Mouse (Mus musculus) bone marrow, adult 2 months (tissue): Measurements from ENCODE around the gene Hes7. TPM values are rescaled to one million over a fixed set of nuclear protein-coding genes. Genes with fewer than 3 reads are reported as not detected.

Source experiments
- H3K27ac ChIP-seq: fragments of 200-500 bp; 2 replicates; pipeline ENCODE4 v1.5.1; 2012; ENCODE audit warnings: low read depth, mild to moderate bottlenecking, control low read depth, inconsistent platforms, low read length; ENCODE audit not compliant: control insufficient read depth, poor library complexity, insufficient read depth
- H3K4me1 ChIP-seq: fragments of 200-500 bp; 2 replicates; pipeline ENCODE4 v1.6.1; 2011; ENCODE audit warnings: low read length; ENCODE audit not compliant: control insufficient read depth, insufficient read depth
- H3K4me3 ChIP-seq: fragments of 200-500 bp; replicated peaks from 2 replicates; pipeline ENCODE3; 2011; ENCODE audit warnings: mild to moderate bottlenecking, low read depth, low read length, control low read depth; ENCODE audit not compliant: control insufficient read depth
- CTCF ChIP-seq: fragments of 200-500 bp; IDR thresholded peaks from 2 replicates; pipeline ENCODE4 v1.5.1; 2011; ENCODE audit warnings: low read length, control low read depth; ENCODE audit not compliant: control insufficient read depth, insufficient read depth
- POLR2A ChIP-seq: fragments of 200-500 bp; IDR thresholded peaks from 2 replicates; pipeline ENCODE4 v1.6.1; 2011; ENCODE audit warnings: low read depth, mild to moderate bottlenecking, control low read depth, low read length, borderline replicate concordance; ENCODE audit not compliant: control insufficient read depth
- WGBS: fragments of 180-500 bp; shearing (Covaris S2); methylation state at CpG from one replicate; pipeline ENCODE4 v1.1.7; 2018; 5-methylcytosine and 5-hydroxymethylcytosine counted together
- polyA plus RNA-seq: library from polyadenylated mRNA; stranded (reverse); fragments of >200 nt; gene quantifications from 2 replicates; pipeline ENCODE4 v1.2.4, GENCODE M21; 2011; ENCODE audit warnings: low replicate concordance; ENCODE audit not compliant: missing spikeins, insufficient read depth, insufficient read length

Gene Hes7
- polyA plus RNA-seq, 1 experiment: 1.1 TPM

DNA sequence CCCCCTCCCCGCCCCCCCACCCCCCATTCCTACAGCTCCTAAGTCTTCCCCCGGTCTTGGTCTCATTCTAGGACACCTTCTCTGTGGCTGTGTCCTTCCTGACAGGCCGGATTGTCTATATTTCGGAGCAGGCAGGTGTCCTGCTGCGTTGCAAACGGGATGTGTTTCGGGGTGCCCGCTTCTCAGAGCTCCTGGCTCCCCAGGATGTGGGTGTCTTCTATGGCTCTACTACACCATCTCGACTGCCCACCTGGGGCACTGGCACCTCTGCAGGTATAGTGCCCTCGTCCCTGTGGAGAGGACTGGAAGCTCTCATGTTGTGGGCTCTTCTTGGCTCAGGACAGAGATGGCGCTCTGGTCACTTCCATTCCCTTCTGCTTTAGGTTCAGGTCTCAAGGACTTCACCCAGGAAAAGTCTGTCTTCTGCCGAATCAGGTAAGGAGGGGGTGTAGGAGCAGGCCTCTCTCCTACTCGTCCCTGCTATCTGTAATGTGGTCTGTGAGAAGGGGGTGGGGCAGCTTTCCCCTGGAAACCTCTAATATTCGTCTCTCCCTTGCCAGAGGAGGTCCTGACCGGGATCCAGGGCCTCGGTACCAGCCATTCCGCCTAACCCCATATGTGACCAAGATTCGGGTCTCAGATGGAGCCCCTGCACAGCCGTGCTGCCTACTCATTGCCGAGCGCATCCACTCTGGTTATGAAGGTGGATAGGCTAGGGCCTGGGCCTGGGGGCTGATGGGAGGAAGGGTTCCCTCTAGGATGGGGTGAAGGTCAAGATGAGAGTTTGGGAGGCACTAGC is 18.4 kb upstream of the Hes7 start:
- no peak for TF ChIP-seq POLR2A
- no peak for TF ChIP-seq CTCF
- 88% methylated on average over 21 of the region's 21 CpGs for WGBS
- Histone ChIP-seq H3K4me1 (peaks cover 13% of the 10 kb centered on the region; the same call in 1 of the 2 replicates), H3K27ac (no peak overlapping the region), H3K4me3 (no peak overlapping the region)

GRCm38 (mm10) chr11:69102403-69102725 is 17.8 kb upstream of the Hes7 start:
- Histone ChIP-seq H3K4me3 (no peak overlapping the region), H3K4me1 (peaks cover 13% of the 10 kb centered on the region; the same call in 1 of the 2 replicates), H3K27ac (no peak overlapping the region)
- no peak for TF ChIP-seq CTCF
- no peak for TF ChIP-seq POLR2A
- WGBS: 92% methylated on average over 7 of the region's 7 CpGs

DNA sequence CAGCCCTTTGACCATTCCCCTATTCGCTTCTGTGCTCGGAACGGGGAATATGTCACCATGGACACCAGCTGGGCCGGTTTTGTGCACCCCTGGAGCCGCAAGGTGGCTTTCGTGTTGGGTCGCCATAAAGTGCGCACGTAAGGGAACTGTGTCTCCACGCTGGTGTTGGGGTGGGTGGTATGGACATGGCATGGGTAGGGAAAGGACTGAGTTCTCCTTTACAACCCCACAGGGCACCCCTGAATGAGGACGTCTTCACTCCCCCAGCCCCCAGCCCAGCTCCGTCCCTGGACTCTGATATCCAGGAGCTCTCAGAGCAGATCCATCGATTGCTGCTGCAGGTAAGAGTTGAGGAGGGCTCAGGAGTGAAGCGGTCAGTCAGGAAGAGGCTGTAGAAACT is 17.1 kb upstream of the Hes7 start:
- 94% methylated on average over 14 of the region's 14 CpGs for WGBS
- Histone ChIP-seq H3K4me3 (no peak overlapping the region), H3K4me1 (peaks cover 7% of the 10 kb centered on the region; the same call in 1 of the 2 replicates), H3K27ac (no peak overlapping the region)
- TF ChIP-seq CTCF: no peak
- TF ChIP-seq POLR2A: no peak

- Histone ChIP-seq H3K4me1 (peaks cover 2% of the 10 kb centered on the region; the same call in 1 of the 2 replicates), H3K27ac (no peak overlapping the region), H3K4me3 (no peak overlapping the region)
- WGBS: 91% methylated on average over 15 of the region's 15 CpGs
- TF ChIP-seq CTCF (no peak), POLR2A (no peak)
Observed at GRCm38 (mm10) chr11:69103531-69104435, 16.4 kb upstream of the Hes7 start.

DNA sequence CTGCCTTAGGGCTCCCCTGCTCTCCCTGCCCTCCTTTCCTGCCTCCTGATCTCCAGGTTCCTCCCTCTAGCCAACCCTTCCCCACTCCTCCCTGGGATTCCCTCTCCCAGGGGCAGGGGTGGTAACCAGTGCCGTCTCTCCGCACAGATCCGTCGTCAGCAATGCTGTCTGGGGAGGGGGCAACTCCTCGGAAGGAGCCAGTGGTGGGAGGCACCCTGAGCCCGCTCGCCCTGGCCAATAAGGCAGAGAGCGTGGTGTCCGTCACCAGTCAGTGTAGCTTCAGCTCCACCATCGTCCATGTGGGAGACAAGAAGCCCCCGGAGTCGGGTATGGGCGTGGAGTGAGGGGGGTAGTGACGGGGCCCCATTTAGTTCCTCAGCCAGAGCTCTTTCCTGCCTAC is 15.7 kb upstream of the Hes7 start:
- WGBS: 87% methylated on average over 14 of the region's 14 CpGs
- H3K4me1 ChIP-seq: peaks cover 2% of the 10 kb centered on the region; the same call in 1 of the 2 replicates
- TF ChIP-seq POLR2A (no peak), CTCF (no peak)
- no peak overlapping the region for H3K27ac ChIP-seq
- H3K4me3 ChIP-seq: no peak overlapping the region

DNA sequence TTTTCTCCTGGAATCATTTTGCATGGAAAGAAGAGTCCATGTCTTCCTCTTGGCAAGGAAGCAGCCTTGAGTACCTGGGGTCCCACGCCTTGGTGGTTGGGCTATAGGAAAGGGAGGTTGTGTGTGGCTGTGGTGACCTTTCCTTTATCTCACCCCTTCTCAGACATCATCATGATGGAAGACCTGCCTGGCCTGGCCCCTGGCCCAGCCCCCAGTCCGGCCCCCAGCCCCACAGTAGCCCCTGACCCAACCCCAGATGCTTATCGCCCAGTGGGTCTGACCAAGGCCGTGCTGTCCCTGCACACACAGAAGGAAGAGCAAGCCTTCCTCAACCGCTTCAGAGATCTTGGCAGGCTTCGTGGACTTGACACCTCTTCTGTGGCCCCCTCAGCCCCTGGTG is 15.0 kb upstream of the Hes7 start:
- H3K4me3 ChIP-seq: no peak overlapping the region

GRCm38 (mm10) chr11:69105796-69106195 is 14.4 kb upstream of the Hes7 start:
- H3K4me3 ChIP-seq: no peak overlapping the region
- peaks cover 1% of the 10 kb centered on the region; the same call in 1 of the 2 replicates for H3K4me1 ChIP-seq
- no peak overlapping the region for H3K27ac ChIP-seq
- WGBS: 78% methylated on average over 2 of the region's 2 CpGs
- TF ChIP-seq POLR2A (no peak), CTCF (no peak)

More for the DNA sequence above, 15.0 kb upstream of the Hes7 start:
- no peak overlapping the region for H3K27ac ChIP-seq
- WGBS: 90% methylated on average over 6 of the region's 6 CpGs
- TF ChIP-seq CTCF (no peak), POLR2A (no peak)
- peaks cover 2% of the 10 kb centered on the region; the same call in 1 of the 2 replicates for H3K4me1 ChIP-seq

DNA sequence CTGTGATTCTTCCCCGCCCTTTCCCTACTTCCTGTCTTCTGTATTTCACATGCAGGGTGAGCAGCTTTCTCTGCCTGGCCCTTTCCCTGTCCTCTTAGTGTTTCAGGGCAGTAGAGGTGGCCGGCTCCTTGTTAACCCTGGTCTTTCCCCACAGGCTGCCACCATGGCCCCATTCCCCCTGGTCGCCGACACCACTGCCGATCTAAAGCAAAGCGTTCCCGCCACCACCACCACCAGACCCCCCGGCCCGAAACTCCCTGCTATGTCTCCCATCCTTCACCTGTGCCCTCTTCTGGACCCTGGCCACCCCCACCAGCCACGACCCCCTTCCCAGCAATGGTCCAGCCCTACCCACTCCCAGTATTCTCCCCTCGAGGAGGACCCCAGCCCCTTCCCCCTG is 13.9 kb upstream of the Hes7 start:
- Histone ChIP-seq H3K4me3 (no peak overlapping the region), H3K27ac (no peak overlapping the region), H3K4me1 (no peaks in the 10 kb centered on the region)
- TF ChIP-seq POLR2A: no peak
- TF ChIP-seq CTCF: no peak
- WGBS: 88% methylated on average over 11 of the region's 11 CpGs
